Mouse (Mus musculus) intestine, postnatal 0 days (tissue): ENCODE measurements at regions not wholly inside any gene's neighbourhood (a gene's known extent, or its start where the extent isn't known, plus 50 kb on each side); places are given as distances from the start of the nearest gene placed in this dataset.

Experiments
- ATAC-seq: fragments of 200-750 bp; cut with Nextera tagmentation; 2 replicates; pipeline ENCODE4 v1.8.0; 2017; ENCODE audit warnings: mild to moderate bottlenecking, moderate TSS enrichment, moderate library complexity
- H3K27ac ChIP-seq: fragments of 300-500 bp; sonication (generic); 2 replicates; pipeline ENCODE4 v1.5.1; 2014; ENCODE audit warnings: mild to moderate bottlenecking, low read depth, low read length, moderate library complexity
- H3K27me3 ChIP-seq: fragments of 300-500 bp; sonication (generic); replicated peaks from 2 replicates; pipeline ENCODE4 v1.6.1; 2014; ENCODE audit warnings: low read length, mixed read lengths; ENCODE audit not compliant: control insufficient read depth, insufficient read depth
- H3K36me3 ChIP-seq: fragments of 300-500 bp; sonication (generic); 2 replicates; pipeline ENCODE4 v1.6.1; 2014; ENCODE audit warnings: mild to moderate bottlenecking, moderate library complexity; ENCODE audit not compliant: control insufficient read depth, insufficient read depth
- H3K4me1 ChIP-seq: fragments of 300-500 bp; sonication (generic); replicated peaks from 2 replicates; pipeline ENCODE4 v1.6.1; 2014; ENCODE audit warnings: antibody characterized with exemption, low read length, mixed read lengths; ENCODE audit not compliant: control insufficient read depth, insufficient read depth
- H3K4me2 ChIP-seq: fragments of 300-500 bp; sonication (generic); replicated peaks from 2 replicates; pipeline ENCODE4 v1.6.1; 2014; ENCODE audit warnings: low read depth, mild to moderate bottlenecking, moderate library complexity
- H3K4me3 ChIP-seq: fragments of 300-500 bp; sonication (generic); 2 replicates; pipeline ENCODE4 v1.5.1; 2014; ENCODE audit warnings: low read depth, low read length
- H3K9ac ChIP-seq: fragments of 300-500 bp; sonication (generic); 2 replicates; pipeline ENCODE4 v1.6.1; 2014; ENCODE audit warnings: mild to moderate bottlenecking, low read depth, low read length
- H3K9me3 ChIP-seq: fragments of 300-500 bp; sonication (generic); 2 replicates; pipeline ENCODE4 v1.6.1; 2016; ENCODE audit warnings: mixed run types; ENCODE audit not compliant: control insufficient read depth
- CTCF ChIP-seq: sonication (generic); IDR thresholded peaks from 2 replicates; pipeline ENCODE4 v1.5.1; 2016; ENCODE audit warnings: low read depth, mild to moderate bottlenecking, control low read depth, antibody characterized with exemption, moderate library complexity
- WGBS: fragments of 180-500 bp; shearing (Covaris S2); extraction: QIAGEN DNeasy Blood & Tissue Kit; methylation state at CpG from one replicate; pipeline ENCODE4 v1.1.7; 2014; 5-methylcytosine and 5-hydroxymethylcytosine counted together

GRCm38 (mm10) chr1:63946834-63947233, 175.2 kb downstream of the Klf7 start:
- no peaks in the 10 kb centered on the region for H3K27me3 ChIP-seq
- H3K4me1 ChIP-seq = no peaks in the 10 kb centered on the region; the same call in 1 of the 2 replicates
- no peak overlapping the region for H3K4me3 ChIP-seq
- H3K9me3 ChIP-seq = no peaks in the 10 kb centered on the region
- no peak overlapping the region for H3K4me2 ChIP-seq
- WGBS = 63% methylated on average over 5 of the region's 5 CpGs
- no peak overlapping the region for H3K27ac ChIP-seq
- no peak for TF ChIP-seq CTCF
- no peaks in the 10 kb centered on the region for H3K36me3 ChIP-seq
- H3K9ac ChIP-seq = no peak overlapping the region
- ATAC-seq = no peak

GRCm38 (mm10) chr1:63944786-63945185, 175.7 kb upstream of the 4933402D24Rik start:
- Histone ChIP-seq H3K4me3 (no peak overlapping the region), H3K4me1 (no peaks in the 10 kb centered on the region; the same call in 1 of the 2 replicates), H3K27ac (no peak overlapping the region), H3K27me3 (no peaks in the 10 kb centered on the region), H3K9ac (no peak overlapping the region), H3K4me2 (no peak overlapping the region), H3K9me3 (no peaks in the 10 kb centered on the region), H3K36me3 (no peaks in the 10 kb centered on the region)
- WGBS = 23% methylated on average over 3 of the region's 3 CpGs
- no peak for TF ChIP-seq CTCF
- ATAC-seq = no peak

- Histone ChIP-seq H3K27me3 (no peaks in the 10 kb centered on the region), H3K9ac (no peak overlapping the region), H3K27ac (no peak overlapping the region), H3K4me3 (no peak overlapping the region), H3K4me1 (no peaks in the 10 kb centered on the region), H3K36me3 (no peaks in the 10 kb centered on the region), H3K9me3 (no peaks in the 10 kb centered on the region), H3K4me2 (no peak overlapping the region)
- ATAC-seq = no peak
- TF ChIP-seq CTCF = no peak
- 60% methylated on average over 4 of the region's 4 CpGs for whole genome bisulfite sequencing
Observed at GRCm38 (mm10) chr1:63938416-63938815, 169.3 kb upstream of the 4933402D24Rik start.

DNA sequence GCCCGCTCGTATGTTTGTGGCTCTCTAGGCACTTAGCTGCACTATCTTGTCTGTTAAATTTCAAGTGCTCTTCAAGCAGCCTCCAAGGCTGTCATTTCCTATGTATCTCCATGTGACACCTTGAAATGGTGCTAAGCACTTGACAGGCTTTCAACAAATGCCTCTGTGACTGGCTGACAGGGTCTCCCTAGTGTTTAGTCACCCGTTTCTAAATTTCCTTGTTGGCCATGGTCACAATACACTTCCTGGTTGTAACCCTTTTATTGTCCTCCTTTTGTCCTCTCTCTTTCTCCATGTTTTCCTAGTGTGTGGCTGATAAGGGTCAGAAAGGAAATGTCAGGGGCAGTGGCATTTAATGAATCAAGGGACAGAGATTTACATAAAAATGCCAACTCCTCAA, 168.4 kb upstream of the 4933402D24Rik start:
- Histone ChIP-seq H3K36me3 (no peaks in the 10 kb centered on the region), H3K4me3 (no peak overlapping the region), H3K4me1 (no peaks in the 10 kb centered on the region), H3K4me2 (no peak overlapping the region), H3K27me3 (no peaks in the 10 kb centered on the region), H3K9ac (no peak overlapping the region), H3K9me3 (no peaks in the 10 kb centered on the region), H3K27ac (no peak overlapping the region)
- WGBS = 69% methylated on average over 3 of the region's 3 CpGs
- no peak for TF ChIP-seq CTCF
- no peak for ATAC-seq

DNA sequence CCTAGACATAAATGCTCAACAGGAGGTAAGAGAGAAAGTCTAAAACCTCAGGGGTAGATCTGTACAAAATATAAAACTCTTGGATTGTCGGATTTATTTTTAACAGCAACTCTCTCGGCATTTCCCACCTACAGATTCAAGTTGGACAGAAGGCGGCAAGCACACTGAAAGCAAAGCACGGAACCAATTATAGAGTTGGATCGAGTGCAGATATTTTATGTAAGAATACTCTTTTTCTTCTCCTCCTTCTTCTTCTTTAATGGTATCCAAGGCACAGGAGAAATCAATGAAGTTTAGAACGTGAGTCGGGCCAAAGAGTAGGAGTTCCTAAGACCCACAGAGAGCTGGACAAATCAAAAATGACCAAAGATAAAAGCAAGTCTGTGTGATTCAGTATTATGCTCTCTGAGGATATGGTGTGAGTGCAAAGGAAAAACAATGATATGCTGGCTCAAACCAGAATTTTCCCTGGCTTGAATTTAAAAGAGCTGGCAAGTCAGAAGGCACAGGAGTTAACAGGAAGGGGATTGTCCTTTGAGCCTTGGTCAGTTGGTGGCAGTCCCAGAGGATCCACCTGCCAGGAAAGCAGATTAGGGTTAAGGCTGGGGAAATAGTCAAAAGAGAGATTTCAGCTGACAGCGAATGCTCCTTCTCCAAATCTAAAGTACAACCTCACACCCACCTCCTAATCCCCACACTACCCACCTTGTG, 165.7 kb upstream of the 4933402D24Rik start:
- 91% methylated on average over 8 of the region's 8 CpGs for WGBS
- H3K27me3 ChIP-seq = no peaks in the 10 kb centered on the region
- H3K27ac ChIP-seq = no peak overlapping the region
- no peak for TF ChIP-seq CTCF
- H3K4me1 ChIP-seq = no peaks in the 10 kb centered on the region
- ATAC-seq = no peak
- H3K36me3 ChIP-seq = no peaks in the 10 kb centered on the region
- H3K4me2 ChIP-seq = no peak overlapping the region
- H3K4me3 ChIP-seq = no peak overlapping the region
- H3K9ac ChIP-seq = no peak overlapping the region
- H3K9me3 ChIP-seq = no peaks in the 10 kb centered on the region

DNA sequence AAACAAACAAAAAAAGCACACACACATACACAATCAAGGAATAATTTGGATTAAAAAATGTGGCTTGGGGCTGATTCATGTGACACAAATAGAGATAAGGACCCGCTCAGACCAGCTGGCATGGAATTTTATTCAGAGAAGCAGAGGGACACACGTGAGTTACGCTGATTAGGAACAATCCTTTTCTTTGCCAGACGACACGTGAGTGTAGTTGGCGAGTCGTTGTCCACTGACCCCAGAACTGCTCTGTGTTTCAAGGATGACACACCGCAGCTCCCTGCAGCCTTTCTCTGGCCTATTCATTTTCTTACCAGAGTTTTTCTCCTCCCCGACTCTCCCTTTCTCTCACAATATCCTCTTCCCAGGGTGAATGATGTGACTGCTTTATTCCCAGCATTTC, 163.4 kb upstream of the 4933402D24Rik start:
- no peaks in the 10 kb centered on the region for H3K9me3 ChIP-seq
- H3K4me1 ChIP-seq = no peaks in the 10 kb centered on the region
- no peaks in the 10 kb centered on the region for H3K27me3 ChIP-seq
- 62% methylated on average over 9 of the region's 9 CpGs for WGBS
- no peak overlapping the region for H3K4me3 ChIP-seq
- no peak overlapping the region for H3K27ac ChIP-seq
- H3K36me3 ChIP-seq = no peaks in the 10 kb centered on the region
- H3K4me2 ChIP-seq = no peak overlapping the region
- no peak for ATAC-seq
- no peak overlapping the region for H3K9ac ChIP-seq
- TF ChIP-seq CTCF = no peak
